Mouse (Mus musculus): ENCODE data around the gene St3gal2.
A peak's percentile ranks its signal among the peaks of the same experiment; 100 is the strongest.
"Not testable (repeated sequence)": the region's sequence is repeated elsewhere in the genome, so short reads cannot be mapped to it uniquely, and the experiment has no call there.

The St3gal2 gene

GRCm38 (mm10) chr8:110911576-110912570 is 7.8 kb upstream of the St3gal2 start:
- DNase-seq (ENCODE audit: low read depth, low spot score) = no peak

- no peak for DNase-seq (ENCODE audit: low read depth, low spot score)
Observed at GRCm38 (mm10) chr8:110917415-110917814, 2.3 kb upstream of the St3gal2 start.

DNA sequence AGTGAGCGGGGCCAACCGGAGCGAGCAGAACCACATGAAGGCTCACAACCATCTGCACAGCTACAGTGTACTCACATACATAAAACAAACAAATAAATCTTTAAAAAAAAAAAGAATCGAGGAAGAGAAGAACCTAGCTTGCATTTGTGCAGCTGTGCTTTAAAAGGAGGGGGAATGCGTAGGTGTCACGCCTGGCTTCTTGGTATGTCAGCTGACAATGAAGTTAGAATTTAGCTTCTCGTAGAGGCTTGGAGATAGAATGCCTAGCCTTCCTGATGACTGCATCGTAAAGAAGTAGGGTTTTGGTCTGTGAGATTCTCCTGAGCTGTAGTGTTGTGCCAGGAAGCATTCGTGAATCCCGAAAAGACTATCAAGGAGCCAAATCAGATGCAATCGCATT is 1.7 kb upstream of the St3gal2 start:
- DNase-seq (ENCODE audit: low read depth, low spot score) = no peak

DNA sequence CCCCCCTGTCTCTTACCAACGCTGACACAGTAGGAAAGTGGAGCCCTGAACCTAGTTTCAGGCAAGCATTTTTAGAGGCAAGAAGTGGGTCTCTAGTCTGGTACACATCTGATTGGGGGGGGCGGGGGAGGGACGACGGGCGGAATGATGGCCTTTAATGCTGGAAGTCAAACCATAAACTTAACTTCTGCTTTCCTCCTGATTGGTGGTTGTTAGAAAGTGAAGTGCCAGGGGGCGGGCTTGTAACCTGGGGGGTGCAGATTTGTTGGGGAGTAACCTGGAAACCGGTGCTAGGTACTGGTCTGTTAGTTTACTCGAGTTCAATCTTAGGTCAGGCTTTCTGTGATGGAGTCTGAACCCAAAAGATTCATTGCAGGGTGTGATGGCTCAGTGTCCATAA is 1.3 kb upstream of the St3gal2 start:
- DNase-seq (ENCODE audit: low read depth, low spot score) = no peak

DNA sequence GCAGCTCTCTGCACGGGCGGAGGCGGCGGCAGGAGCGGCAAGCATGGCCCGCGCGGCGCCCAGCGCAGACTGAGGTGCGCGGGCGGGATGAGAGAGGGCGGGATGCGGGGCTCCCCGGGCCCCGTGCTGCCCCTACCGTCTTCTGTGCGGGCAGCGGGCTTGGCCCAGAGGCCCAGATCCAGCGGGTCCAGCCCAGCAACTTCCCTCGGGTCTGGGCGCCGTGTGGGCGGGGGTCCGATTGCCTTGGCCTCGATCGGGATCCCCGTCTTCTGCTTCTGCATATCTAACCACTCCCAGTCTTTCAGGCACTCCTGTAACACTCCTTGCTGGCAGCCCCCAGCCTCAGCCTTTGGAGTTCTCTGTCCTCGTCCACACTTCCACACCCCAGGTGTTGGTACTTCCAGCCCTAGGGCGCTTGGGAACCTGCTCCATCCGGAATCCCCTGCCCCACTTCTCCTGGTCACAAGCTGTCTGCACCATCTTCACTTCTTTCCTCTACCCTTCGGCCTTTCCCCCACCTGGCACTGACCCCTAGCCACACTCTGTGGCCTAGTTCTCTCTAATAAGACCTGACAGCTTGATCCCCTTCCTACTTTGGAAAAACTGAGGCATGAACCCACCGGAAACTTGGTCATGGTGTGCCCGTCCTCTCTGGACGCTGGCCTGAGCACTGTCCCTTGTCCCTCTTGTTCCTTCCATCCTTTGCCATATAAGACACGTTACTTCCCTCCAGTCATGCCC is 480 bp downstream of the St3gal2 start:
- peak; percentile 74 for DNase-seq (ENCODE audit: low read depth, low spot score)

DNA sequence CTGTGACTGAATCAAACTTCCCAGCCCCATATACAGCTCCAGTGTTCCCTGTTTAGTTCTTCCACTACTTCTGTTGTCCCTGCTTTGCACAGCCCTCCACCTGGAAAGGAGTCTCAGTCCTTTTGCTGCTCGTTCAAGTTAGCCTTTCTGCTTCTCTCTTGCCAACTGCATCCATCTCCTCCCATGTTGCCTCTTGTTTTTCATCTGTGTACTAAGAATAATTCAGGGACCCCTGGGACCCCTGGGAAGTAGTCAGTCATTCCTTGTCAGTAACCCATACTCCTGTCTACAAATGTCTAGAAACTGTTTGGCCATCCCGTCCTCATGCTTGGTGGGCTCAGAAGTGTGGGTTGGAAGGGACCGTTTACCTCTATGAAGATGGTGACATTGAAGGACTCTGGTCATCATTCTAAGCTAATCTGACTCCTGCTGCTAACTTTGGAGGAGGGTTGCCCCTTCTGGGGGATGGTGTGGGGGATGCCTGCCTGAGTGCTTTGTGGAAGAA is 1.1 kb downstream of the St3gal2 start:
- no peak for DNase-seq (ENCODE audit: low read depth, low spot score)

- DNase-seq (ENCODE audit: low read depth, low spot score) = peak; percentile 55
Observed at GRCm38 (mm10) chr8:110921492-110922230, 1.9 kb downstream of the St3gal2 start.

GRCm38 (mm10) chr8:110925691-110926140 is 6.0 kb downstream of the St3gal2 start:
- no peak for DNase-seq (ENCODE audit: low read depth, low spot score)

DNA sequence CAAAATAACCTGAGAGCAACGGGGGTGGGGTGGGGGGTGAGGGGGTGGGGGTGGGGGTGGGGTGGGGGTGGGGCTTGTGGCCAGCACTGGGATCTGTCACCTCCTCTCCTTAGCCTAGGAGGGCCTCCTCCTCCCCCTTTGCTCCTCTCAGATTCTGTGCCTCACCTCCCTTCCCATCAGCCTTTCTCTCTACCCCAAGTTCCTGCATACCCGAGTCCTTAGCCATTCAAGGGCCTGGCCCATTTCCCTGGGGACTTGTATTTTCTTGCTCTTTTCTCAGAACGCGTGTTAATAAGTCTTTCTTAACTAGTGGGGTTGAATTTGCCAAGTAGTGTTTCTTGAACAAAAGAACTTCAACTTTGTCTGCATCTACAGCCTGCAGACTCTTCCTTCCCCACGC is 7.0 kb downstream of the St3gal2 start:
- no peak for DNase-seq (ENCODE audit: low read depth, low spot score)

DNA sequence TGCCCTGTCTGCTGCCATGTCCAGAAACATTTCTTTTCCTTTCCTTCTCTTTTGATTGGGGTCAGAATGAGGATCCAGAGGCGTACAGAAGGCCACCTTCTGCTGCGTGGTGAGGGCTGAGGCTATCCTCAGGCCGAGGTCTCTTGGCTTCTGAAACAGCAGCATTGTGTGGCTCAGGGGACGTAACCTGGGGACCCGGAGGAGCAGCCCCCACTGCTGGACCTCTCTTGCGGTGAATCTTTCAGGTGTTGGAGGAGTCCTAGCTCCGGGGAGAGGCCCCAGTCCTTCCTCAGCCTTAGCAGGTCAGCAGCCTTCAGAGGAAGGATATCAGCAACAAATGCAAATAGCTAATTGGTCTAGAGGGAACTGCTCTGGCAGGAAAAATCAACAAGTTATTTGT is 8.7 kb downstream of the St3gal2 start:
- DNase-seq (ENCODE audit: low read depth, low spot score) = no peak

GRCm38 (mm10) chr8:110929066-110929465 is 9.3 kb downstream of the St3gal2 start:
- DNase-seq (ENCODE audit: low read depth, low spot score) = no peak

- DNase-seq (ENCODE audit: low read depth, low spot score) = not testable (repeated sequence)
Observed at GRCm38 (mm10) chr8:110929672-110930071, 9.9 kb downstream of the St3gal2 start.

DNA sequence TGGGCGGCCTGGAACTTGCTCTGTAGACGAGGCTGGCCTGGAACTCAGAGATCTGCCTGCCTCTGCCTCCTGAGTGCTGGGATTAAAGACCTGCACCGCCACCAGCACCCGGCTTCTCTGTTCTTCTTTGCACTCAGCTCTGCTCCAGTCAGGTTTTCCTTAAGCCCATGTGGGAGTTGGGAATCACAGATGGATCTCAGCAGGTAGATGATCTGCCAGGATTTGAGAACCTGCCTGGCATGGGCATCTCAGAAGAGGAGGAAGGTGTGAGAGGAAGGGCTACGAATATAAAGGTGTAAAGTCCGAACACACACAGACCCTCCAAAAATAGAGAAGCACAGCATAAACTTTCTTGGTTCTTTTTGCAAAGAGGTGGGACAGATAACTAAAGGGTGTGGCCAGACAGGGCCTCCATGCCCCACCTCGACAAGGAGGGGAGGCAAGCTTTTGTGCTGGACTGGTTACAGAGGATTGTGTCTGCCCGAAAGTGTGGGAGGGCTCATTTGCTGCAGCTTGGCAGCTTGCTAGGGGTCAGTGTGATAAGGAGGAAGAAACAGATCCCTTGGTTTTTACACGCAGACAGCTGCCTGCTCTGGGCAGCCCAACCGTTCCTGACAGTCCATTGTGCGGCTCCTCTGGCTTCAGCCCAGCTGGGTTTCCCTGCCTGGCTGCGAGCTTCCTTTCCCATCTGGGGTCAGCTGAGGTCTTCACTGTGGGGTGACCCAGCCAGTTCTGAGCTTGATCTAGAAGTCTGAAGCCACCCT is 11.6 kb downstream of the St3gal2 start:
- no peak for DNase-seq (ENCODE audit: low read depth, low spot score)

GRCm38 (mm10) chr8:110932444-110932843 is 12.7 kb downstream of the St3gal2 start:
- no peak for DNase-seq (ENCODE audit: low read depth, low spot score)

DNA sequence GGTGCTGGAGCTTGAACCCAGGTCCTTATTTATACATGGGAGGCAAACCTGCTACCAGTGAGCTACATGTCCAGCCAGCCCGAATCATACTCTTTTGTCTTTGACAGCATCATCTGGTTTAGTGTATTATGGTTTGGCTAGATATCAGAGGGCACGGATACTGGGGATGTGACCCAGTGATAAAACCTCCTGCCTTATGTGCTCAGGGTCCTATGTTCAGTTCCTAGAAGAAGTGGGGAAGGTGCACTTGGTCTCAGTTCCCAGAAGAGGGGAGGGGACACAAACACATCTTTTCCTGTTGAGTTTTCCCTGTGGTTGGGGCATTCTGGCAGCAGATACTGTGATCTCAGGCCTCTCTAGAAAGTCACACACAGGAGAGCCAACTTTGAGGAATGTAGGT is 13.6 kb downstream of the St3gal2 start:
- no peak for DNase-seq (ENCODE audit: low read depth, low spot score)

DNA sequence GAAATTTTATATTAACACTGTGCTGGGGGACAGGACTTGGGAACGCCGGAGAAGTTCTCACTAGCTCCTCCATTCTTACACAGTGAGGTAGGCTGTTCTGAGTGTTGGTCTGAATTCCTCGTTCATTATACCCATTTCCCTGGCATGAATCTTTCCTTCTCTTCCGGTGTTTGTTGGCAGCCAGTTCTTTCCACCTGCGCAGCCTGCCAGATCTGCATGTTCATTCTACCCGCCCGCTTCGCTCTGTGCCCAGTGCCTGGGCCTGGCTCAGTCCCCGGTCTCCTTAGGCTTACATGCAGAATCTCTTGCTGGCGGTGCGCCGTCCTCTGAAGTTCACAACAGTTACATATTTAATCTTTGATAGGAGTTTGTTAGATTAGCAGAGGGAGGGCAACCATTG is 16.5 kb downstream of the St3gal2 start:
- DNase-seq (ENCODE audit: low read depth, low spot score) = no peak

DNA sequence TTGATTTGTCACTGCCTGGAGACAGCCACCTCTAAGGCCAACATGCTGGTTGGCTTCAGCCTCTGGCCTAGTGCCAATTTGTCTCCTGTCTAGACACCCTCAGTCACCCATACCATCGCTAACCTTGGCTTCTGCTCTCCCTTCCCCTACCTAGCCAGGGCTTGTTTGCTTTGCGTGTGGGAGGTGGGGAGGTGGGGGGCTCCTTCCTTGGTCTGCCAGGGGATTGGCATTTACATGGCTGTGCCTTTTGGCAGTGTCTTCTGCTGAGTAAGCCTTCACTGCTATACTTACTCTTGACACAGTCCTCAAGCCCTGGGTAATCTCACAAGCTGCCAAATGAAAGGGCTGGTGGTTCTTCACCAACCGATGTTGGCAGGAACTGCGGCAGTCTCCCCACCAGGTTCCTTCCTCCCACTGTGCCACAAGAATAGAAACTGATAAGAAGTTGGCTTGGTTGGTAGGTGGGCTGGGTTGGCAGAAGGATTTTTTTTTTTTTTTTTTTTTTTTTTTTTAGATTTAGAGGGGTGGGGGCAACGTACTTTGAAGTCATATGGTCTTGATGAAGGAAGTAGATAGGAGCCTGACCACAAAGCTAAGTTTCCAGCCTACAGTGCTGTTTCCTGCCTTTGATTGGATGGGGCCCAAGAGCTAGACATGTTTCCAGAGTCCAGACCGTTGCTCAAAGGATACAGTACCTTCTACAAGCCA is 19.3 kb downstream of the St3gal2 start:
- DNase-seq (ENCODE audit: low read depth, low spot score) = no peak

DNA sequence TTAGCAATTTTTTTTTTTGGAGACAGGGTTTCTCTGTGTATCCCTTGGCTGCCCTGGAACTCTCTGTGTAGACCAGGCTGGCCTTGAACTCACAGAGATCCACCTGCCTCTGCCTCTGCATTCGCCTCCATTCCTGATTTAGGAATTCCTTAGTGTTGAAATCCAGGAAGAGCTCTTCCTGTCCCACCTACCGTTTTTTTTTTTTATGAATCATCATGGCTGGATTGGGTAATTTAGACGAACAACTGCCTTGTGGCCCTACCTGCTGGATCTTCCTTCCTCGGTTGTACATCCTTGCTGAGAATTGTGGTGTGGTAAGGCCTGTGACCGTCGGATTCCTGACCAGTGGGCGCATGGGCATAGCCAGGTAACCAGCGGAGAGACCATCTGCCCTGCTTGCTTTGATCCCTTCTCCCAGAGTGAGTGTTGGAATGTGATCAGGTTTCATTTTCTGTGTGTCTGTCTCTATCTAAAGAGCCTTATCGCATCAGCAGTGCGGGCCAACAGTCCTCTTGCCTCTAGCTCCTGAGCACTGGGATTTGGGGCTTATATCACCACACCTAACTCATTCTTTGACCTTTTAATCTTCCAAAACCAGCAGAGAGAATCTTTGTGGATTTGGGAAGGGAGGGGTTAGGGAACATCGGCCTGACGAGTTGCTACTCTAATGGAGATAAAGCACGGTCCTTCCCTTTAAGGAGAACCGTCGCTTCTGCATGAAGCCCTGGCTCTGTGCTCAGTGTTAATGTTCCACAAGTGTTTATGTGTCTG is 21.1 kb downstream of the St3gal2 start:
- no peak for DNase-seq (ENCODE audit: low read depth, low spot score)

DNA sequence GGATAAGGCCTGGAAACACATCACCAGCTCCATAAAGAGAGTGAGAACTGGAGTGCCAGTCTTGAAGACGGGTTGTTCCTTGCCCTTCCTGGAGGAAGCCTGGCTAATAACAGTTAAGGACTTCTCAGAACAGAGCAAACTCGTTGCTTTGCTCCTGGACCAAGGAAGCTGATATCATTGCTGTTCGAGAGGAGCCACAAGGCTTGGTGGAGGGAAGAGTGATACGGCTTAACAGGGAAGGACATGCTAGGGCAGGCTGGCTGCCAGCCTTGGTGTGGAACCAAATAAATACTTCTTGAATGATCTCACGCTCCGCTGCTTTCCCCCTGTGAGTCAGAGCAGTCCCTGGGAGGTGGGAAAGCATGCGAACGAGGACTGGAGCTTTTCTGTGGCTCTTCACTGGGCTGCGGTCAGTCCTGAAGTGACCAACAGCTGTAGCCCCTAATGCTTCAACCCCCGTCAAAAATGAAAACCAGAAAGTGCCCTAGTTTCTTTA is 21.8 kb downstream of the St3gal2 start:
- DNase-seq (ENCODE audit: low read depth, low spot score) = no peak

All from ZHBTc4 (cell line).